Mouse (Mus musculus) CH12.LX (cell line): ENCODE measurements at regions not wholly inside any gene's neighbourhood (a gene's known extent, or its start where the extent isn't known, plus 50 kb on each side); places are given as distances from the start of the nearest gene placed in this dataset.

Experiments used
- CTCF ChIP-seq, 2 experiments: IDR thresholded peaks in 1 of 2; conservative IDR thresholded peaks in 1 of 2; 2 replicates each; pipeline ENCODE4 v1.5.1; 2011 to 2012; ENCODE audit warnings: low read depth in 2 of 2, low read length in 2 of 2, improper control_type of control experiment in 1 of 2, inconsistent platforms in 1 of 2, mild to moderate bottlenecking in 1 of 2, moderate library complexity in 1 of 2
- GABPA ChIP-seq: IDR thresholded peaks from 2 replicates; pipeline ENCODE4 v1.6.1; 2012; ENCODE audit warnings: low read depth, low read length, improper control_type of control experiment, inconsistent platforms; ENCODE audit not compliant: insufficient replicate concordance
- JUN ChIP-seq: IDR thresholded peaks from 2 replicates; pipeline ENCODE4 v1.6.1; 2011; ENCODE audit warnings: low read depth, mild to moderate bottlenecking, low read length, improper control_type of control experiment, moderate library complexity; ENCODE audit not compliant: insufficient read depth
- KAT2A ChIP-seq: IDR thresholded peaks from 2 replicates; pipeline ENCODE4 v1.6.1; 2012; ENCODE audit warnings: low read length, improper control_type of control experiment, inconsistent platforms; ENCODE audit not compliant: insufficient replicate concordance
- MAFK ChIP-seq: IDR thresholded peaks from 2 replicates; pipeline ENCODE4 v1.6.1; 2011; ENCODE audit warnings: low read length, improper control_type of control experiment; ENCODE audit not compliant: insufficient replicate concordance
- MEF2A ChIP-seq: IDR thresholded peaks from 2 replicates; pipeline ENCODE4 v1.6.1; 2014; ENCODE audit warnings: low read depth, mild to moderate bottlenecking, inconsistent platforms, low read length, improper control_type of control experiment, borderline replicate concordance
- MXI1 ChIP-seq: IDR thresholded peaks from 2 replicates; pipeline ENCODE4 v1.6.1; 2011; ENCODE audit warnings: mild to moderate bottlenecking, low read depth, low read length, improper control_type of control experiment
- POLR2A ChIP-seq: IDR thresholded peaks from 2 replicates; pipeline ENCODE4 v1.6.1; 2011; ENCODE audit warnings: low read depth, mild to moderate bottlenecking, improper control_type of control experiment, low read length
- SMC3 ChIP-seq: IDR thresholded peaks from 2 replicates; pipeline ENCODE4 v1.6.1; 2011; ENCODE audit warnings: low read depth, low read length, improper control_type of control experiment
- TCF12 ChIP-seq: IDR thresholded peaks from 2 replicates; pipeline ENCODE4 v1.6.1; 2014; ENCODE audit warnings: low read depth, mild to moderate bottlenecking, inconsistent platforms, low read length, improper control_type of control experiment
- ZC3H11A ChIP-seq: IDR thresholded peaks from 2 replicates; pipeline ENCODE4 v1.6.1; 2012; ENCODE audit warnings: low read depth, mild to moderate bottlenecking, inconsistent platforms, low read length, improper control_type of control experiment
- ZKSCAN1 ChIP-seq: IDR thresholded peaks from 2 replicates; pipeline ENCODE4 v1.6.1; 2012; ENCODE audit warnings: low read depth, inconsistent platforms, low read length, improper control_type of control experiment, borderline replicate concordance

GRCm38 (mm10) chr6:141189701-141190100 lies 59.4 kb upstream of the Pde3a start:
- TF ChIP-seq ZC3H11A (no peak), CTCF (conservative IDR thresholded peaks at IDR 0.05 in 1 of 2, IDR thresholded peaks at IDR 0.05 in 1 of 2; ENCODE audit: low read depth in 2 of 2, low read length in 2 of 2) (no peak), POLR2A (no peak), GABPA (no peak), TCF12 (no peak), MXI1 (no peak), SMC3 (no peak), MAFK (no peak), ZKSCAN1 (no peak), MEF2A (no peak), KAT2A (no peak), JUN (no peak)
